Mouse (Mus musculus) cerebellum, adult 2 months (tissue): Measurements from ENCODE around the gene Kif27. TPM values are rescaled to one million over a fixed set of nuclear protein-coding genes. Genes with fewer than 3 reads are reported as not detected.

Source experiments
- DNase-seq, 2 experiments: peaks; one replicate each; pipeline ENCODE4 v3.0.0; 2021
- H3K27ac ChIP-seq: fragments of 200-500 bp; 2 replicates; pipeline ENCODE4 v1.5.1; 2012; ENCODE audit warnings: low read length, control low read depth, inconsistent platforms; ENCODE audit not compliant: insufficient read depth
- H3K27me3 ChIP-seq: fragments of 200-500 bp; 2 replicates; pipeline ENCODE4 v1.6.1; 2012; ENCODE audit warnings: inconsistent platforms, mild to moderate bottlenecking, low read length, moderate library complexity; ENCODE audit not compliant: control insufficient read depth, insufficient read depth
- H3K4me1 ChIP-seq: fragments of 200-500 bp; 2 replicates; pipeline ENCODE4 v1.6.1; 2011; ENCODE audit warnings: low read length; ENCODE audit not compliant: control insufficient read depth, insufficient read depth
- H3K4me3 ChIP-seq: fragments of 200-500 bp; replicated peaks from 2 replicates; pipeline ENCODE3; 2011; ENCODE audit warnings: mild to moderate bottlenecking, low read depth, low read length, control low read depth; ENCODE audit not compliant: insufficient read depth
- CTCF ChIP-seq: fragments of 200-500 bp; IDR thresholded peaks from 2 replicates; pipeline ENCODE4 v1.5.1; 2011; ENCODE audit warnings: low read depth, mild to moderate bottlenecking, control low read depth, low read length, moderate library complexity, borderline replicate concordance; ENCODE audit not compliant: insufficient read depth
- POLR2A ChIP-seq: fragments of 200-500 bp; IDR thresholded peaks from 2 replicates; pipeline ENCODE4 v1.6.1; 2011; ENCODE audit warnings: low read length, control low read depth, borderline replicate concordance; ENCODE audit not compliant: insufficient read depth
- WGBS: fragments of 180-500 bp; shearing (Covaris S2); methylation state at CpG from one replicate; pipeline ENCODE4 v1.1.7; 2018; 5-methylcytosine and 5-hydroxymethylcytosine counted together
- polyA plus RNA-seq: library from polyadenylated mRNA; depleted of rRNA; stranded (reverse); fragments of >200 nt; gene quantifications from 2 replicates; pipeline ENCODE4 v1.2.3, GENCODE M21; 2012; rRNA removed

Kif27 gene
- polyA plus RNA-seq, 1 experiment = 0.47 TPM

DNA sequence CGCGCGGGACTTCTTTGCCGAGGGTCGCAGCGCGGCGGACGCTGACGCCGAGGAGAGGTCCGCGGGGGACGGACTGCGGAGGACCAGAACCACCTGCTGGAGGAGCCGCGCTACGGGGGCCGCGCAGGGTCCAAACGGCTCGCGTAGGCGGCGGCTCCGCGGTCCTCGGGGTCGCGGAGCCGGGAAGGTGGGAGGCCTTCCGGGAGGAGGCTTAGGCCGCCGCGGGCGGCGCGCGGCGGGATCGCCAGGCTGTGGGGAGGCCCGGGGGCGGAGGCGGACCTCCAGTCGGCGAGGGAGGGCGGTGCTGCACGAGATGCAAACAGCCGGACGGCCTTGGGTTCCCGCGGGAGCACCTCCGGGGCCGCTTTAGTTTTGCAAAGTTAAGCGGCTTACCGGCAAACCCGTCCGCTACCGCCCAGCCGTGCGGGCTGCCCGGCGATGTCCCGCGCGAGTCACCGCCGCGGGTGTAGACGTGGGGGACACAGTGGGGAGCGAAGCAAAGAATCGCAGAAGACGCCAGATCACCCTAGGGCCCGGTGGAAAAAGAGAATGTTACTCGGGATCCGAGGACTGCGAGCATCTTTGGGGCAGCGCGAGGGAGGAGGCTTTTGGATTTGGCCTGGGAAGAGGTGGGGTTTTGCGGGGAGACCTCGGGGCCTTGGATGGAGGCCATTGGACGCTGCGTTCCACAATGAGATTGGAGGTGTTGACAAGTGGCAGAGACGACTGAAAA lies 84.5 kb downstream of the Kif27 start:
- no peaks in the 10 kb centered on the region for H3K27me3 ChIP-seq
- H3K4me1 ChIP-seq = no peaks in the 10 kb centered on the region
- under 1% methylated on average over 80 of the region's 84 CpGs for WGBS
- peak; percentile 67 to 70 for DNase-seq
- H3K4me3 ChIP-seq = peak overlapping the region; percentile 65
- H3K27ac ChIP-seq = no peak overlapping the region
- TF ChIP-seq CTCF (no peak), POLR2A (0 out of 2 replicates have a peak, but pooled peaks have one; percentile 19)

DNA sequence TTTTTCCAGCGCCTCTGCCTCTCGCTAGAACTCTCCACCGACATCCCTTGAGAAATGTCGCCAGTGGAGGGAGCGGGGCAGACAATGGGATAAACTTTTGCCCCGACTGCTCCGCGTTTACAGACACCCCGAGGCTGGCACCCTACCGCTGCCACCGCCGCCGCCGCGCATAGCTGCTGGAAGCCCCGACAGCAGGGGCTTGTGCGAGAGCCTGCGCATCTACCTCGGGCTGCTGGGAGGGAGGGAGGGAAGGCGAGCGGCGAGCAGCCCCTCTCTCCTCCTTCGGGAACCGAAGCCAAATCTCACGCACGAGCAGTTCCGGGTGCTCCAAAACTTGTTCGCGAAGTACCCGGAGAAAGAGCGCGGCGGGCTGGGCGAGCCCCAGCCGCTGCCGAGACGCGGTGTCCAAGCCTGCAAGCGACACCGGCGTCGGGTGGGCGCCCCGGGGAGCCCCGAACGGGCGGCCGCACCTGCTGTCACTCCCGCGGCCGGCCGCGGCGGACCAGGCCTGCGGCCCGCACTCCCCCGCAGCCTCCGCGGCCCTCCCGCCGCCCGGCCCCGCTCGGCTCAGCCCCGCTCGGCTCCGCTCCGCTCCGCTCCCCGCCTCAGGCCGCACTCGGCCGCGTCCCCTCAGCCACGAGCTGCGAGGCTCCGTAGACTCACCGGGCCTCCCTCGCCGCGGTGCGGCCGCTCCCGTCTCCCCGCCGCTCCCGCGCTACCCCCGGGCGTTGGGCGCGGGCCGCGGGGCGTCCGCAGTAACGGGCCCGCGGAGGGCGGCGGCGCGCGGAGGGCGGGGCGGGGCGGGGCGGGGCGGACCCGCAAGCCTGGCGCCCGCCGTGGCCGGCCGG lies 85.3 kb downstream of the Kif27 start:
- WGBS = 1% methylated on average over 110 of the region's 115 CpGs
- Histone ChIP-seq H3K4me3 (peak overlapping the region; percentile 65), H3K27ac (no peak overlapping the region), H3K27me3 (no peaks in the 10 kb centered on the region), H3K4me1 (no peaks in the 10 kb centered on the region)
- no peak for TF ChIP-seq CTCF
- TF ChIP-seq POLR2A = no peak
- peak in 1 of 2 experiments; percentile 33 for DNase-seq

DNA sequence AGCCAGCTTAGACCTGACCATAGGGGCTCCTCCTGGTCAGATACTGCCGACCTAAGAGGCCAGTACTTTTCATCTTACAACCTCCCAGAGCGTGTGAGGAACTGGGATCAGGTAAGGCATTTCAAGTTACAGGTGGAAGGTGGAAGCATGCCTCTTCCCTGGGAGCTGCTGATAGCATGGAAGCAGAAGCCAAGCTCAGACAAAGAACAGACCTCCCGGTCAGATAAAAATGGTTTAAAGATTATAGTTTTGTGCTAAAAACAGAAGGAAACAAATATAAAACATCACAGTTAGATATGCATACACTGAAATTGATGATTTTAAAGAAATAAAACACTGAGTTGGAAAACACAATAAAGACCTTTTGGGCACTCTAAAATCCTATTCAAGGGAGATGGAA lies 92.1 kb downstream of the Kif27 start:
- H3K27me3 ChIP-seq = no peaks in the 10 kb centered on the region
- no peak overlapping the region for H3K4me3 ChIP-seq
- TF ChIP-seq CTCF = no peak
- TF ChIP-seq POLR2A = no peak
- WGBS = 86% methylated on average over 3 of the region's 3 CpGs
- no peaks in the 10 kb centered on the region for H3K4me1 ChIP-seq
- no peak for DNase-seq
- no peak overlapping the region for H3K27ac ChIP-seq

DNA sequence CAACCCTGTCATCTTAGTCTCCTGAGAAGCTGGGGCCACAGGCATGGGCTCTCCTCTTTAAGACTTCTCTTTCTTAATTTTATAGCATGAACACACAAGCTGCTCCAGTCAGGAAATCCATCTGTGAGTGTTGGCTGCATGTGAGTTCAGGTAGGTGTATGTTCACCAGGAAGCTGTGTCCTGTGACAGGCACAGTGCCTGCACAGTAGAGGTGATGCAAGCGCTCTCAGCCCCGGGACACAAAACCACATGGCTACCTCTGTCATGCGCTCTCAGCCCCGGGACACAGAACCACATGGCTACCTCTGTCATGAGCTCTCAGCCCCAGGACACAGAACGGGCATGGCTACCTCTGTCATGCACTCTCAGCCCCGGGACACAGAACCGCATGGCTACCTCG lies 95.4 kb downstream of the Kif27 start:
- DNase-seq = no peak
- H3K27me3 ChIP-seq = no peaks in the 10 kb centered on the region
- TF ChIP-seq POLR2A (no peak), CTCF (no peak)
- WGBS = 88% methylated on average over 8 of the region's 8 CpGs
- H3K4me3 ChIP-seq = no peak overlapping the region
- H3K4me1 ChIP-seq = no peaks in the 10 kb centered on the region
- H3K27ac ChIP-seq = no peak overlapping the region

DNA sequence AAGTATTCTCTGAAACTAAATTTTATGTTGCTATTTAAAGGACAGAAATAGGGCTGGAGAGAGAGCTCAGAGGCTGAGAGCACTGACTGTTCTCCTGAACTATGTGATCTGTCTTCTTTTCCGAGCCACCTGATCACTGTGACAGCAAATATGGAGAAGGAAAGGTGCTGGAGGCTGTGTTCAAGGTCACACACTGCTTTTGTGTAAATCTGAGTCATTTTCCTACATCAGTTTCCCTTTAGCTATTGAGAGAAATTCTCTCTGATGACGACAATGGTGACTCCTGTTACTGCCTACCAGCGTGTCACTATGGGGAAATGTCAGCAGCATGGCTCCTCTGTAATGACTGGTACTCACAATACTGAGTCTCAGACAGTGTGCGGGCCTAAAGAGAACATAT lies 97.2 kb downstream of the Kif27 start:
- no peaks in the 10 kb centered on the region for H3K4me1 ChIP-seq
- no peak overlapping the region for H3K27ac ChIP-seq
- DNase-seq = no peak
- H3K4me3 ChIP-seq = no peak overlapping the region
- no peaks in the 10 kb centered on the region for H3K27me3 ChIP-seq
- no peak for TF ChIP-seq CTCF
- TF ChIP-seq POLR2A = no peak
- 88% methylated on average over 4 of the region's 4 CpGs for WGBS

DNA sequence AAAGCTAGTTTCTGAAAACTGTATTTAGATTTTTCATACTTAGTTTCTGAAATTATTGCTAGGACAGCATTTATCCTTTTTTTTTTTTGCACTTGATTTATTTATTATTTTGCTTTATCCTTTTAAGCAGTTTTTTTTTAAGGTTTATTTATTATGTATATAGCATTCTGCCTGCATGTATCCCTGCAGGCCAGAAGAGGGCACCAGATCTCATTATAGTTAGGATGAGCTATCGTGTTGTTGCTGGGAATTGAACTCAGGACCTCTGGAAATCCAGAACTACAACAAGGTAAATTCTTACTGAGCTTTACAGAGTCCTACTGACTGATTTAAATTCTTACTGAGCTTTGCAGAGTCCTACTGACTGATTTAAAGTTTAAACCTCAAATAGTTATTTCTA lies 105.7 kb downstream of the Kif27 start:
- Histone ChIP-seq H3K27ac (no peak overlapping the region), H3K27me3 (no peaks in the 10 kb centered on the region), H3K4me3 (no peak overlapping the region), H3K4me1 (no peaks in the 10 kb centered on the region)
- no peak for DNase-seq
- no peak for TF ChIP-seq CTCF
- TF ChIP-seq POLR2A = no peak
- WGBS = 94% methylated on average over 1 of the region's 1 CpGs

DNA sequence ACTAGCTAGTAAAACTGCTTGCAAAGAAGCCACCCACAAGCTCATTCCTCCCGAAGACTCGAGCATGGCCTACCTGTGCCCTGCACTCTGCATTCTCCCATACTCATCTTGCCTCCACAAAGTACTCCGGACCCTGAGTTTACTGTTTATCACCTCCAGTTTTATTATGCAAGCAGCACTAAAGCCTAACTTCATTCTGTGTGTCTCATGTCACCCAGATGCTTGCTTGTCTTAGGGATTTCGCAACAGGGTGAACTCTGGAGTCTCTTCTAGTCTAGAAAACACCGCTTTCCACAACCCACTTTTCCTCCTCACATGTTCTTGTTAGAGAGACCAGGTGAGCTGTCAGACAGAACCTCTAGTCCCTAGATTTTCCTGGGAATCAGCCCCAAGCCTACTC lies 110.0 kb downstream of the Kif27 start:
- WGBS = 95% methylated on average over 5 of the region's 5 CpGs
- no peak overlapping the region for H3K27ac ChIP-seq
- H3K4me3 ChIP-seq = no peak overlapping the region
- no peak for TF ChIP-seq POLR2A
- no peak for TF ChIP-seq CTCF
- H3K27me3 ChIP-seq = no peaks in the 10 kb centered on the region
- DNase-seq = no peak
- H3K4me1 ChIP-seq = no peaks in the 10 kb centered on the region

Other genes with a start within 250 kb of the Kif27 start
- gene Klhl3, start 245.5 kb downstream of the Kif27 start, polyA plus RNA-seq = 16.1 and 18.4 TPM in 2 replicates
- gene Hnrnpa0, start 230.6 kb downstream of the Kif27 start, polyA plus RNA-seq = 96.5 and 107 TPM in 2 replicates
- 35.5 and 39.6 TPM in 2 replicates for gene Idnk, start 201.5 kb downstream of the Kif27 start, polyA plus RNA-seq
- 147 and 154 TPM in 2 replicates for gene Ubqln1, start 143.5 kb downstream of the Kif27 start, polyA plus RNA-seq
- 27.9 and 30.0 TPM in 2 replicates for gene Gkap1, start 83.4 kb downstream of the Kif27 start, polyA plus RNA-seq
- gene 2210016F16Rik, start 26.1 kb upstream of the Kif27 start, polyA plus RNA-seq = 8.5 and 9.8 TPM in 2 replicates
- 15.6 and 16.8 TPM in 2 replicates for gene Rmi1, start 43.1 kb upstream of the Kif27 start, polyA plus RNA-seq
- gene Hnrnpk, start 44.2 kb upstream of the Kif27 start, polyA plus RNA-seq = 385 and 442 TPM in 2 replicates